Mouse (Mus musculus) CH12.LX (cell line): ENCODE data around the gene Angel1.

Experiments used
- CHD1 ChIP-seq: IDR thresholded peaks from 2 replicates; pipeline ENCODE4 v1.6.1; 2012; ENCODE audit warnings: low read depth, low read length, improper control_type of control experiment, inconsistent platforms
- CTCF ChIP-seq, 2 experiments: IDR thresholded peaks in 1 of 2; conservative IDR thresholded peaks in 1 of 2; 2 replicates each; pipeline ENCODE4 v1.5.1; 2011 to 2012; ENCODE audit warnings: low read depth in 2 of 2, low read length in 2 of 2, improper control_type of control experiment in 1 of 2, inconsistent platforms in 1 of 2, mild to moderate bottlenecking in 1 of 2, moderate library complexity in 1 of 2
- E2F4 ChIP-seq: IDR thresholded peaks from 2 replicates; pipeline ENCODE4 v1.6.1; 2011; ENCODE audit warnings: low read depth, low read length, improper control_type of control experiment; ENCODE audit not compliant: insufficient replicate concordance
- ETS1 ChIP-seq: conservative IDR thresholded peaks from 2 replicates; pipeline ENCODE4 v1.6.1; 2012; ENCODE audit warnings: low read depth, mild to moderate bottlenecking, inconsistent platforms, low read length, improper control_type of control experiment, moderate library complexity
- HCFC1 ChIP-seq: IDR thresholded peaks from 2 replicates; pipeline ENCODE4 v1.6.1; 2012; ENCODE audit warnings: low read depth, mild to moderate bottlenecking, inconsistent platforms, low read length, improper control_type of control experiment
- IRF4 ChIP-seq: IDR thresholded peaks from 2 replicates; pipeline ENCODE4 v1.6.1; 2014; ENCODE audit warnings: low read depth, mild to moderate bottlenecking, inconsistent platforms, low read length, improper control_type of control experiment
- JUND ChIP-seq: conservative IDR thresholded peaks from 2 replicates; pipeline ENCODE4 v1.6.1; 2011; ENCODE audit warnings: low read depth, low read length, improper control_type of control experiment
- KAT2A ChIP-seq: IDR thresholded peaks from 2 replicates; pipeline ENCODE4 v1.6.1; 2012; ENCODE audit warnings: low read length, improper control_type of control experiment, inconsistent platforms; ENCODE audit not compliant: insufficient replicate concordance
- POLR2A ChIP-seq: IDR thresholded peaks from 2 replicates; pipeline ENCODE4 v1.6.1; 2011; ENCODE audit warnings: low read depth, mild to moderate bottlenecking, improper control_type of control experiment, low read length
- TBP ChIP-seq: conservative IDR thresholded peaks from 2 replicates; pipeline ENCODE4 v1.6.1; 2011; ENCODE audit warnings: low read depth, low read length, improper control_type of control experiment
- TCF12 ChIP-seq: IDR thresholded peaks from 2 replicates; pipeline ENCODE4 v1.6.1; 2014; ENCODE audit warnings: low read depth, mild to moderate bottlenecking, inconsistent platforms, low read length, improper control_type of control experiment
- UBTF ChIP-seq: IDR thresholded peaks from 2 replicates; pipeline ENCODE4 v1.6.1; 2012; ENCODE audit warnings: low read depth, mild to moderate bottlenecking, inconsistent platforms, low read length, improper control_type of control experiment, moderate library complexity
- ZNF384 ChIP-seq: IDR thresholded peaks from 2 replicates; pipeline ENCODE4 v1.6.1; 2012; ENCODE audit warnings: low read depth, low read length, improper control_type of control experiment, inconsistent platforms

GRCm38 (mm10) chr12:86665656-86666055, 60.6 kb downstream of the Angel1 start:
- TF ChIP-seq TCF12 (no peak), JUND (no peak), ZNF384 (no peak), HCFC1 (no peak), POLR2A (no peak), UBTF (no peak), E2F4 (no peak), CTCF (conservative IDR thresholded peaks at IDR 0.05 in 1 of 2, IDR thresholded peaks at IDR 0.05 in 1 of 2; ENCODE audit: low read depth in 2 of 2, low read length in 2 of 2) (peak; percentile 62 to 66; a peak in 3 of 4 replicates), KAT2A (no peak), ETS1 (no peak), TBP (no peak), IRF4 (no peak), CHD1 (no peak)
